ENCODE assay signal across 11 mouse cellular contexts in the genomic region with DNA sequence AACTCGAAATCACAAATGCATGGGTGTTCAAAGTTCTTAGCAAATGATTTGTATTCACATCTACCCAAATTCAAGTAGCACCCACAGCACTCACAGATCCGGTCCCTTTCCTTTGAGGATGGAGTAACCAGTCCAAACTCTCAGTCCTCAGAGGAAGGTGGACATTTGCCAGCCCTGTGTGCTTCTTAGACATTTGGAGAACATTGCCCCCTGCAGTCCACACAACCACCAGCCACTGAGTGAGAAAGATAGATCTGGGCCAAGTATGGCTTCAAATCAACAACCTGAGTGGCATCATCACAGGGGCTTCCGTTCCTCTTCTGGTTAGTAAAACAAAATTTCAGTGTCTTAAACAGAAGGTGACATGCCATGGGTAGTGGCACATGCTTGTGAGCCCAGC. TPM values are rescaled to one million over a fixed set of nuclear protein-coding genes. Genes with fewer than 3 reads are reported as not detected.
DNase-seq lines count a peak whose midpoint lies in the region; ATAC-seq and TF ChIP-seq lines count a peak whose summit lies in the region.
"Had no signal": no experiment of that assay in that cellular context is flagged by ENCODE, and none has a peak within 500 bp of the region (broad histone marks: within the 10 kb centered on the region; RNA-seq: fewer than 3 reads in every experiment).

No protein-coding gene starts in this region.

- ATAC-seq in midbrain, postnatal 0 days (ENCODE audit: low FRiP score): no peak
- no peak for ATAC-seq in forebrain, embryonic 13.5 days

- H3K4me1 ChIP-seq in midbrain, postnatal 0 days (ENCODE audit: insufficient read depth, low read length): no peaks in the 10 kb centered on the region
- peaks cover 16% of the 10 kb centered on the region for H3K4me1 ChIP-seq in midbrain, embryonic 10.5 days
- H3K4me1 ChIP-seq in forebrain, embryonic 13.5 days: peaks cover 12% of the 10 kb centered on the region
- H3K4me1 ChIP-seq: limb, embryonic 15.5 days had no signal

- TF ChIP-seq CTCF in gastrocnemius, adult 2 months (IDR thresholded peaks at IDR 0.05): 0 out of 2 replicates have a peak, but pooled peaks have one; percentile 2
- TF ChIP-seq CTCF in midbrain, postnatal 0 days (IDR thresholded peaks at IDR 0.05): peak; percentile 55

- intact Hi-C loops in gastrocnemius, adult 2 months (cut with DNase I): no loop called here
- intact Hi-C loops in gastrocnemius, postnatal 36 days (cut with DNase I): no loop called here

- no peaks in the 10 kb centered on the region for H3K9me3 ChIP-seq in midbrain, postnatal 0 days (ENCODE audit: low read length)
- H3K9me3 ChIP-seq in midbrain, embryonic 10.5 days (replicated peaks): peaks cover 9% of the 10 kb centered on the region
- H3K9me3 ChIP-seq in forebrain, embryonic 13.5 days (replicated peaks): no peaks in the 10 kb centered on the region
- H3K9me3 ChIP-seq: limb, embryonic 15.5 days had no signal

- no peaks in the 10 kb centered on the region for H3K36me3 ChIP-seq in midbrain, postnatal 0 days (ENCODE audit: insufficient read depth, low read length)
- no peaks in the 10 kb centered on the region for H3K36me3 ChIP-seq in midbrain, embryonic 10.5 days
- no peaks in the 10 kb centered on the region for H3K36me3 ChIP-seq in forebrain, embryonic 13.5 days (ENCODE audit: poor library complexity, severe bottlenecking)
- H3K36me3 ChIP-seq: hindbrain, embryonic 12.5 days; limb, embryonic 15.5 days had no signal

- no peak overlapping the region for H3K9ac ChIP-seq in midbrain, postnatal 0 days (replicated peaks; ENCODE audit: low read length, poor library complexity, severe bottlenecking)
- no peak overlapping the region for H3K9ac ChIP-seq in forebrain, embryonic 13.5 days
- H3K9ac ChIP-seq: hindbrain, embryonic 12.5 days; limb, embryonic 15.5 days had no signal

- no peak overlapping the region for H3K27ac ChIP-seq in gastrocnemius, adult 2 months
- no peak overlapping the region for H3K27ac ChIP-seq in midbrain, postnatal 0 days (ENCODE audit: low read depth, low read length)
- H3K27ac ChIP-seq in midbrain, embryonic 10.5 days (replicated peaks): no peak overlapping the region
- no peak overlapping the region for H3K27ac ChIP-seq in forebrain, embryonic 13.5 days
- H3K27ac ChIP-seq: hindbrain, embryonic 12.5 days; limb, embryonic 15.5 days had no signal

- no peak overlapping the region for H3K4me2 ChIP-seq in midbrain, postnatal 0 days (ENCODE audit: low read depth, low read length, poor library complexity, severe bottlenecking)
- no peak overlapping the region for H3K4me2 ChIP-seq in forebrain, embryonic 13.5 days
- H3K4me2 ChIP-seq: hindbrain, embryonic 12.5 days; limb, embryonic 15.5 days had no signal

- no peak overlapping the region for H3K4me3 ChIP-seq in gastrocnemius, adult 2 months
- H3K4me3 ChIP-seq in midbrain, postnatal 0 days (ENCODE audit: low read depth, low read length): no peak overlapping the region
- no peak overlapping the region for H3K4me3 ChIP-seq in midbrain, embryonic 10.5 days
- H3K4me3 ChIP-seq in forebrain, embryonic 13.5 days: no peak overlapping the region
- H3K4me3 ChIP-seq: hindbrain, embryonic 12.5 days; limb, embryonic 15.5 days had no signal

- WGBS in midbrain, postnatal 0 days: 91% methylated on average over 3 of the region's 3 CpGs
- WGBS in midbrain, embryonic 10.5 days: 86% methylated on average over 3 of the region's 3 CpGs
- 82% methylated on average over 3 of the region's 3 CpGs for WGBS in forebrain, embryonic 13.5 days

- no peak for DNase-seq in gastrocnemius, adult 2 months
- no peak for DNase-seq in gastrocnemius, postnatal 36 days
- peak; percentile 78 for DNase-seq in midbrain, postnatal 0 days (ENCODE audit: low spot score)
- no peak for DNase-seq in midbrain, embryonic 10.5 days (ENCODE audit: low spot score)
- DNase-seq in layer of hippocampus, postnatal 10 days (ENCODE audit: low spot score in 2 of 2): peak; percentile 64 to 73
- DNase-seq in MN1 (ENCODE audit: low spot score): no peak
- no peak for DNase-seq in urinary bladder, postnatal 36 days (ENCODE audit: low spot score in 2 of 2)

- H3K27me3 ChIP-seq in midbrain, postnatal 0 days (ENCODE audit: insufficient read depth, low read length): no peaks in the 10 kb centered on the region
- H3K27me3 ChIP-seq in midbrain, embryonic 10.5 days (ENCODE audit: low read depth, poor library complexity, severe bottlenecking): peaks cover 61% of the 10 kb centered on the region
- H3K27me3 ChIP-seq in forebrain, embryonic 13.5 days: peaks cover 19% of the 10 kb centered on the region
- H3K27me3 ChIP-seq: limb, embryonic 15.5 days had no signal

RNA-seq across cellular contexts. Expression of a gene that starts 38.0 kb away (rescaled TPM):
- total RNA-seq in gastrocnemius, adult 2 months (2021): not detected
- not detected for total RNA-seq in gastrocnemius, postnatal 36 days (2021)
- total RNA-seq in midbrain, postnatal 0 days (2014; rRNA removed): 4.9 and 5.8 TPM in 2 replicates
- 18.4 and 23.0 TPM in 2 replicates for polyA plus RNA-seq in midbrain, postnatal 0 days (2015; fragmentation: Nextera tagmentation; extraction: Ambion mirVana)
- polyA plus RNA-seq in midbrain, embryonic 10.5 days (2016; fragmentation: Nextera tagmentation; extraction: Ambion mirVana): 3.2 and 3.6 TPM in 2 replicates
- total RNA-seq in layer of hippocampus, postnatal 10 days (2021): 10 to 100 TPM; 25.9 to 27.1 TPM
- polyA plus RNA-seq in forebrain, embryonic 13.5 days (2015; fragmentation: Nextera tagmentation; extraction: Ambion mirVana): 0.28 TPM in 1 of 2 replicates, not detected in the other
- total RNA-seq: monocyte, adult 5-6 weeks had no signal

Comparison
In these comparisons a context has a peak if more than half of its experiments do, and no peak if none do; other contexts are left out.
1. DNase-seq: peak in midbrain, postnatal 0 days (single experiment) and layer of hippocampus, postnatal 10 days (2 of 2); none in gastrocnemius, adult 2 months (single experiment), gastrocnemius, postnatal 36 days (0 of 2), midbrain, embryonic 10.5 days (single experiment), MN1 (single experiment) and urinary bladder, postnatal 36 days (0 of 2).